Mouse (Mus musculus) lung, postnatal 36 days (tissue): ENCODE data around the gene Aes.

Experiments
- DNase-seq: peaks from one replicate; pipeline ENCODE4 v3.0.0; 2022; ENCODE audit warnings: mixed read lengths

The Aes gene

GRCm38 (mm10) chr10:81598871-81599270 is 39.6 kb downstream of the Aes start:
- DNase-seq: no peak

- no peak for DNase-seq
These were observed 40.3 kb downstream of the Aes start for GRCm38 (mm10) chr10:81599630-81600029.

DNA sequence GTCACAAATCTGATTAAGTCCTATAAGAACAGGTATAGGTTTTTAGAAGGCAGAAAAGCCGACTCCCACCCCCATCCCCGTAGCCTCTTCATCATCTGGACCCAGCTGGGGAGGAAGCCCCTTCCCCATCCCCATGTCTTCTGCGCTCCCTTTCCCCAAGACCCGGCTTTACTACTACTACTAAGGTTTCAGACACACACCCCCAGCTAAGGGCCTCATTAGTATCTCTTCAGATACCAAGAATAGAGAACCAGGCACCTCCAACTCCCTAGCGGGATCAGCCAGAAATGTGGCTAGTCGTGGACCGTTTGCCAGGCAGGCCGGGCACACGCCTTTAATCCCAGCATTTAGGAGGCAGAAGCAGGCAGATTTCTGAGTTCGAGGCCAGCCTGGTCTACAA is 40.8 kb downstream of the Aes start:
- no peak for DNase-seq

- DNase-seq: peak; percentile 98
These were observed 41.5 kb downstream of the Aes start, which contains the start of gene Tle6 for GRCm38 (mm10) chr10:81600738-81601203. TSS of gene Tle6 (minus strand) at chr10:81601073.

DNA sequence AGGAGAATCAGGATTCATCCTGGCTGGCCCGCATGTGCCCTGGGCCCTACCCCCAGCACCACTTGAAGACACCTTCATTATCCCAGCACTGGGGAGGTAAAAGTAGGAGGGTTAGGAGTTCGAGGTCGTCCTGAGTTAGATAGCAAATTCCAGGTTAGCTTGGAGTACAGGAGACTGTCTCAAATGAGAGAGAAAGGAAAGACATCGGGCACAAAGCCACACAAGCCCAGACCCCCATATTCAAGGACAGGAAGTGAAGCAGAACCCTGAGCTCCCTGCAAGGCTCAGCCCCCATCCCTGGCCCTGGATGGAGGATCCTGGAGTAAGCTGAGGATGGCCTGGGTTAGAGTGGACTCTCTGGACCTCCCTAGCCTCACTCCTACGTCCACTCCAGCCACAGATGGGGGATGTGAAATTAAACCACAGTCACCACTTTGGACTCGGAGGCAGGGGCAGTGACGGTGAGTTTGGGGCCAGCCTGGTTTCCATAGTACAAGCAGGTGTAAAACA is 42.2 kb downstream of the Aes start:
- DNase-seq: no peak

GRCm38 (mm10) chr10:81602741-81603151 is 43.5 kb downstream of the Aes start:
- peak; percentile 63 for DNase-seq

GRCm38 (mm10) chr10:81604019-81604967 is 45.0 kb downstream of the Aes start:
- no peak for DNase-seq

- peak; percentile 93 for DNase-seq
These were observed 45.8 kb downstream of the Aes start for GRCm38 (mm10) chr10:81604968-81605665.

GRCm38 (mm10) chr10:81605666-81605973 is 46.3 kb downstream of the Aes start:
- no peak for DNase-seq

DNA sequence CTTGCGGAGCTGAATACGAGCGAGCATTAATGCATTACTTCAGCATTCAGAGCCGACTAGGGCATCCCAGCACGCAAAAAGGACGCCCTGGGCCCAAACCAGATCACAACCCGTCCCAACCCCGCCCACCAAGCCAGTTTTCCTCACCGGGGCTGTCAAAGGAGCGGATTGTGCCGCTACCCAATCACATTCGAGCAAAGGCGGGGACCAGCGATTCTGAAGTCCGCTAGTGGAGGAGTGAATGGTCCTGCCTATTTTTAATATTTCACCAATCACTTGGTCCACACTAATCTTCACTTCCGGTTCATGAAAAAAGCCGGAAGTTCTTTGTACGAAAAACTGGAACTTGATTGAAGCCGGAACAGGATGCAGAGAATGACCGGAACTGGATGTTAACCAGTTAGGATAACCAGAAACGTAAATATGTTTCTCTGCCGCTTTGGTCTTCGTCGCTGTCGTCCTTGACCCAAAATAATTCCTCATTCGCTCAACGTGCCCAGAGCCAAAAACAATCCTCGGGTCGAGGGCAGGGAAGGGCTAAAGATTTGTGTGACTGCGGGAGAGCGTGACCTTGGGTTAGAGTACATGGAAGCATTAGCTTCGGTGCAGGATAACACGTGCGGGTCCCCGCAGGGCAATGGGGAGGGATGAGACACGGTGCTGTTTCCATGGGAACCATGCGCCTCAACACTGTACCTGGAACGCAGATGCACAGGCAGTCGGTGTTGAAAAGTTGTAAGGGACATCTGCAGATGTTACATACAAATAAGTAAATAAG is 46.9 kb downstream of the Aes start, which contains the start of gene BC025920:
Gene BC025920 (plus strand): TSS at position 297 of the 778 bp plus-strand sequence.
- peak; percentile 98 for DNase-seq

DNA sequence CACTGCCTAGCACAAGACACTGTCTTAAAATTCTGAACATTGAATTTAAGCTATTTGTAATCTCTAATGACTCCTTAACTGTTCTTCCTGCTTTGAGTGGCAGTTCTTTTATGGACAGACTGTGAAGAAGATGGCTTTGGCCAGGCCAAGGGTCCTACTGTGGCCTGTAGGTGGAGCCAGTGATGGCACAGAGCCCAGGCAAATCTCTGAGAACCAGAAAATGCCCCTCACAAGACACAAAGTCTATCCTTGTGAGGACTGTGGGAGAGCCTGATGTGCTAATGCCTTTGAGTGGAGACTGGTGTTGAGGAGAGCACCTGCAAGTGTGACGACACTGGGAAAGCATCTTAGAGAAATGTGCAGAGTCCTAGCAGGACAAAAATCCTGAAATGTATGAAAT is 49.0 kb downstream of the Aes start:
- no peak for DNase-seq

DNA sequence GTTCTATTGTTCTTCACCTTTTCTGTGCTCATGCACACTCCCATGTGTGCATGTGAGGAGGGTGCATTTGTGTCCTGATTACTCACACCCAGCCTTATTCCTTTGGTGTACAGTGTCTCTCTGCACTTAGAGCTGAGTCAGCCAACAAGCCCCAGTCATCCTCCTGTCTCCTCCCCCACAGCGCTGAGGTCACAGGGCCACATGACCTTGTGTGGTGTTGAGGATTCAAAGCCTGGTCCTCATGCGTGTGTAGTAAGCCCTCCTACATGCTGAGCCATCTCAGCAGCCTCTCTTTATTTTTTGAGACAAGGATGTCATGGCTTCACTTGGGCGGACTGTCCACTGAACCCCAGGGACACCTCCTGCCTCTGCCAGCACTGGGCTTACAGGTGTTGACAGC is 53.5 kb downstream of the Aes start:
- no peak for DNase-seq

DNA sequence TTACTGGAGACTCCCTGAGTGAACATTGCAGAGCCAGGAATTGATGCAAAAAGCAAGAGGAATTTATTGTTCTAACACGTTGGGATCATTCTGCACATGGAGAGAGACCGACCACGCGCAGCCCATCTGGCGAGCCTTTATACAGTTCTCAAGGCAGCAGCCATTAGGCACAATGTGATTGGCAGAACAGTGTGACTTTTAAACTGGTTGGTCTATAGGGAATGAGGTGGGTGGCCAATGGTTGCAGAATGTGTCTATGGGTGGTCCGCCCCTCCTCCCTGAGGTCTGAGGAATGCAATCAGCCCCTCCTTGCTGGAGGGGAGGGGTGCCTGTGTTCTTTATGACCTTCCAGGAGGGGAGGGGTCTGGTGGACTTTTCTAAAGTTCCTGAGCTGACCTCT is 56.2 kb downstream of the Aes start:
- DNase-seq: no peak
